Mouse (Mus musculus): Measurements from ENCODE around the gene Stard5. TPM values are rescaled to one million over a fixed set of nuclear protein-coding genes. Genes with fewer than 3 reads are reported as not detected.

The Stard5 gene
- polyA plus RNA-seq, 1 experiment: 88.2 TPM

DNA sequence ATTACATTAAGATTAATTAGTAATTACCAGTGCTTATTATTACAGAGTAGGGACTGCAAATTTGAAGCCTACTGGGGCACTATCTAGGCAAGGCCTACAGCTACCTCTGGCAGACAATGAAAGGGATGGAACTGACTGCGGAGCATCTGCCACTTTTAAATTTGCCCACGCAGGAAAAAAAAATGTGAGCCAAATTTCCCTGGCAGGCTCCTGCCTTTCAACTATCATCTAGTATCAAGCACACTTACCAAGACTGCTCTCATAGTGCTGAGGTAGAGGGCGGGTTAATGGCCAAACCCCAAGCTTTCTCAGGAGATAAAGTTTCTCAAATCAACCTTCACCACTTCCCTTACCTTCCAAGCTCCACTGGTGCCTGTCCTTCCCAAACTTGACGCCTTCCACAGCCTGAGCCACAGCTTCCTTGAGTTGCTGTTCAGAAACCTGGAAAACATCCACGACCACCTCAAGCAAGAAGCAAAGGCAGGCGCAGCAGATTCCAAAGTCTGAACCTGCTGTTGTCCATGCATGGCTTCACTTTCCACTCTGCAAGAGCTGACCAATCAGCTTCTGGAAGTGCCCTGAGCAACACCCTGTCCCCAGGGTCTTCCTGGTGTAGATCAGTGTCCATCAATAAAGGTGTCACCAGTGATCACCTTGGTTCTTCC is 31.1 kb downstream of the Stard5 start:
- Histone ChIP-seq H3K4me1 (ENCODE audit: control insufficient read depth, insufficient read depth, low read length) (no peaks in the 10 kb centered on the region), H3K36me3 (ENCODE audit: control insufficient read depth, insufficient read depth, low read length) (no peaks in the 10 kb centered on the region), H3K27ac (ENCODE audit: insufficient read depth, low read depth, low read length) (no peak overlapping the region), H3K4me3 (ENCODE audit: insufficient read depth, low read depth, low read length) (no peak overlapping the region), H3K27me3 (replicated peaks; ENCODE audit: control insufficient read depth, insufficient read depth, low read length) (no peaks in the 10 kb centered on the region)
- TF ChIP-seq POLR2A (IDR thresholded peaks at IDR 0.05; ENCODE audit: low read depth, low read length) (no peak), CTCF (conservative IDR thresholded peaks at IDR 0.05; ENCODE audit: insufficient read depth, insufficient read length, low read depth, low read length) (no peak)
- 58% methylated on average over 6 of the region's 6 CpGs for WGBS
- DNase-seq: peak; percentile 55

DNA sequence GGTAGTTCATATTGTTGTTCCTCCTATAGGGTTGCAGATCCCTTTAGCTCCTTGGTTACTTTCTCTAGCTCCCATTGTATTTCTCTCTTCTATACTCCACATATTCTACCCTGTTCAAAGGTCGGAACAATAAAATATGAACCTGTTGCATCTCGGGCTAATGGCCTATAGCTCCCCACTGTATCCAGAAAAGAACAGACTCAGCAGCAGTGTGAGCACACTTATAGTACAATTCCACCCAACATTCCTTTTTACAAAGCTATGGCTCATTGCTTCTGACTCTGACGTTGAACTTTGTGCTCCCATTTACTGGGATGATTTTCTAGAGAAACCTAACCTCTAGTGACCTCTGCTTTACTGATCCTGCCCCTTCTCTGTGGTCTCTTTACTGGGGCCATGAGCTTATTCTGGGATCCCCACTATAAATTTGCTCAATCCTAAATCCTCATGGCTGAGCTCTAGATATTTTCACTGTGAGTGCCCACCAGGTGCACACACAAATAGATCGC is 34.4 kb downstream of the Stard5 start:
- DNase-seq: peak; percentile 66

DNA sequence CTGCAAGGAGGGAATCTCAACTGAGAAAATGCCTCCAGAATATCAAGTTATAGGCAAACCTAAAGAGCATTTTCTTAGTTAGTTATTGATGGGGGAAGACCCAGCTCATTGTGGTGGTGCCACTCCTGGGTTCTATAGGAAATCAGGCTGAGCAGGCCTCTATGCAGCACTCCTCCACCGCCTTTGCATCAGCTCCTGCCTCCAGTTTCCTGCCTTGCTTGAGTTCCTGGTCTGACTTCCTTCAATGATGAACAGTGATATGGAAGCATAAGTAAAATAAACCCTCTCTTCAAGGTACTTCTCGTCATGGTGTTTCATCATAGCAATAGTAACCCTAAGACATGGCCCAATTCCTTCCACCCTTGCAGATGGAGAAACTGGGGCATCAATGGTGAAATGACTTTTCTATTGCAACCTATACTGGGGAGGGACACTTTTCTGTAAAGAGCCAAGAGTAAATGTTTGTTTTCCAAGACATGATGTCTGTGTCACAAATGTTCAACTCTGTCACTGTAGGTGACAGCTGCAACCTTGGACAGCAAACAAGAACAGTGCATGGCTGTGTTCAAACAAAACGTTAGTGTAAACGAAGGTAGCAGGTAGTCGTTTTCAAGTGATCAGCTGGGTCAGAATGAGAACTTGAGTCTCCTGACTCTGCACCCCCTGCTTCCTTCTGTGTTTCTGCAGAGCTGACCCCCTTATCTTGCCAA is 36.3 kb downstream of the Stard5 start:
- Histone ChIP-seq H3K4me1 (ENCODE audit: control insufficient read depth, insufficient read depth, low read length) (no peaks in the 10 kb centered on the region), H3K4me3 (ENCODE audit: insufficient read depth, low read depth, low read length) (no peak overlapping the region), H3K27ac (ENCODE audit: insufficient read depth, low read depth, low read length) (no peak overlapping the region), H3K27me3 (replicated peaks; ENCODE audit: control insufficient read depth, insufficient read depth, low read length) (no peaks in the 10 kb centered on the region), H3K36me3 (ENCODE audit: control insufficient read depth, insufficient read depth, low read length) (no peaks in the 10 kb centered on the region)
- WGBS: 87% methylated on average over 5 of the region's 5 CpGs
- TF ChIP-seq CTCF (conservative IDR thresholded peaks at IDR 0.05; ENCODE audit: insufficient read depth, insufficient read length, low read depth, low read length) (no peak), POLR2A (IDR thresholded peaks at IDR 0.05; ENCODE audit: low read depth, low read length) (no peak)
- no peak for DNase-seq

More for the DNA sequence above, 34.4 kb downstream of the Stard5 start:
- H3K36me3 ChIP-seq (ENCODE audit: control insufficient read depth, insufficient read depth, low read length): no peaks in the 10 kb centered on the region
- H3K4me3 ChIP-seq (ENCODE audit: insufficient read depth, low read depth, low read length): no peak overlapping the region
- no peaks in the 10 kb centered on the region for H3K4me1 ChIP-seq (ENCODE audit: control insufficient read depth, insufficient read depth, low read length)
- no peak for TF ChIP-seq POLR2A (IDR thresholded peaks at IDR 0.05; ENCODE audit: low read depth, low read length)
- no peak for TF ChIP-seq CTCF (conservative IDR thresholded peaks at IDR 0.05; ENCODE audit: insufficient read depth, insufficient read length, low read depth, low read length)
- no peaks in the 10 kb centered on the region for H3K27me3 ChIP-seq (replicated peaks; ENCODE audit: control insufficient read depth, insufficient read depth, low read length)
- H3K27ac ChIP-seq (ENCODE audit: insufficient read depth, low read depth, low read length): no peak overlapping the region
- WGBS: 59% methylated on average over 4 of the region's 4 CpGs

DNA sequence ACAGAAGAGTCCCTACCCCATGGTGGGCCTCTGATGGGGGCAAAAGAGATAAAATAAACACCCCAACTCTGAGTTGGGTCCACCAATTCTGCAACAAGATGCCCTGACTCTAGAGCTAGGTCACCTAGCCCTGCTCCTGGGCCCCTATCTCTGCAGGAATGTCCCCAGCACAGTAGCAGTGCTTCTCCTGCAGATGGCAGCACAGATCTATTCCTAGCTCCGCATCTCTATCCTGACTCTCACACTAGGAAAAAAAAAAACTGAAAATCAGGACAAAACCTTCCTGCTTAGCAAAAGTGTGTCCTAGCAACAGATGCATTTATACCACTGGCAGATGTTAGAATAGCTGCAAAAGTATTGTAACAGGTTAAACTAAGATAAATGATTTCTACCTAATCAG is 37.0 kb downstream of the Stard5 start:
- DNase-seq: peak; percentile 64

GRCm38 (mm10) chr7:83671573-83671972 is 39.8 kb downstream of the Stard5 start:
- no peak for TF ChIP-seq POLR2A (IDR thresholded peaks at IDR 0.05; ENCODE audit: low read depth, low read length)
- TF ChIP-seq CTCF (conservative IDR thresholded peaks at IDR 0.05; ENCODE audit: insufficient read depth, insufficient read length, low read depth, low read length): no peak
- Histone ChIP-seq H3K36me3 (ENCODE audit: control insufficient read depth, insufficient read depth, low read length) (no peaks in the 10 kb centered on the region), H3K4me3 (ENCODE audit: insufficient read depth, low read depth, low read length) (no peak overlapping the region), H3K27ac (ENCODE audit: insufficient read depth, low read depth, low read length) (no peak overlapping the region), H3K4me1 (ENCODE audit: control insufficient read depth, insufficient read depth, low read length) (no peaks in the 10 kb centered on the region), H3K27me3 (replicated peaks; ENCODE audit: control insufficient read depth, insufficient read depth, low read length) (no peaks in the 10 kb centered on the region)
- 85% methylated on average over 6 of the region's 6 CpGs for WGBS
- DNase-seq: no peak

More for the DNA sequence above, 37.0 kb downstream of the Stard5 start:
- Histone ChIP-seq H3K4me3 (ENCODE audit: insufficient read depth, low read depth, low read length) (no peak overlapping the region), H3K4me1 (ENCODE audit: control insufficient read depth, insufficient read depth, low read length) (no peaks in the 10 kb centered on the region), H3K27me3 (replicated peaks; ENCODE audit: control insufficient read depth, insufficient read depth, low read length) (no peaks in the 10 kb centered on the region), H3K36me3 (ENCODE audit: control insufficient read depth, insufficient read depth, low read length) (no peaks in the 10 kb centered on the region), H3K27ac (ENCODE audit: insufficient read depth, low read depth, low read length) (no peak overlapping the region)
- 21% methylated on average over 1 of the region's 1 CpGs for WGBS
- TF ChIP-seq POLR2A (IDR thresholded peaks at IDR 0.05; ENCODE audit: low read depth, low read length) (no peak), CTCF (conservative IDR thresholded peaks at IDR 0.05; ENCODE audit: insufficient read depth, insufficient read length, low read depth, low read length) (peak; percentile 83)

DNA sequence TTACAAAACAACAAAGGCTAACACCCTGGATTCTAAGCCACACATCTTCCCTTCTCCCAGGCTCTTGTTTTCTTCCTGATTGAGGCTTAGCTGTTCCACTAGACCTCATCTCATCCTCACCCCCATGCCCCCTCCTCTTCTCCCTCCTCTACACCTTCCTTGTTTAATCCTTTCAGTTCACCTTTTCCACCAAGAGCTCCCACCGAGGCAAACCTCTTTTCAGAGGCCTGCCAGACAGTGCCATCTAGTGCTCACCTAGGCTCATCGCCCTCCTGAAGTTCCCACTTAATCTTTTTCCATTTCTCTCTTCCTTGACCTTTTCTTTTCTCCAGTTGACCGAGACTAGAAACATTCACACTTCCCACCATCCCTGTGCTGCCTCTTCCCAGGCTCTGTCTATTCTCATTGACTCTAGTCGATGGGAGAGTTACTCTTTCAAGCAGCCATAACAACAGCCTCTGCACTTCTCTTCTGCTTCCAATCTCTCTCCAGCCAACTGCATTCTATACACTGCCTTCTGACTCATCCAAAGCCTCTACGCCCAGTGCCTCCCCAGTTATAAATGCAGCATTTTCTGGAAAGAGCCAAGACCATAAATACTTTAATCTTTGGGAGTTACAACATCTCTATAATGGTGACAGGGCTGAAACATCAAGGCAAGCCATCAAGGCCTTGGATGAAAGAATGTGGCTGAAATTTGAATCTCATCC is 43.9 kb downstream of the Stard5 start:
- no peak overlapping the region for H3K4me3 ChIP-seq (ENCODE audit: insufficient read depth, low read depth, low read length)
- 35% methylated on average over 5 of the region's 5 CpGs for WGBS
- no peaks in the 10 kb centered on the region for H3K4me1 ChIP-seq (ENCODE audit: control insufficient read depth, insufficient read depth, low read length)
- no peaks in the 10 kb centered on the region for H3K27me3 ChIP-seq (replicated peaks; ENCODE audit: control insufficient read depth, insufficient read depth, low read length)
- no peak for TF ChIP-seq POLR2A (IDR thresholded peaks at IDR 0.05; ENCODE audit: low read depth, low read length)
- TF ChIP-seq CTCF (conservative IDR thresholded peaks at IDR 0.05; ENCODE audit: insufficient read depth, insufficient read length, low read depth, low read length): peak; percentile 89
- H3K27ac ChIP-seq (ENCODE audit: insufficient read depth, low read depth, low read length): no peak overlapping the region
- H3K36me3 ChIP-seq (ENCODE audit: control insufficient read depth, insufficient read depth, low read length): no peaks in the 10 kb centered on the region
- peak; percentile 44 for DNase-seq

GRCm38 (mm10) chr7:83677296-83677695 is 45.5 kb downstream of the Stard5 start:
- 72% methylated on average over 3 of the region's 3 CpGs for WGBS
- DNase-seq: no peak
- no peak overlapping the region for H3K4me3 ChIP-seq (ENCODE audit: insufficient read depth, low read depth, low read length)
- no peak for TF ChIP-seq CTCF (conservative IDR thresholded peaks at IDR 0.05; ENCODE audit: insufficient read depth, insufficient read length, low read depth, low read length)
- TF ChIP-seq POLR2A (IDR thresholded peaks at IDR 0.05; ENCODE audit: low read depth, low read length): no peak
- H3K36me3 ChIP-seq (ENCODE audit: control insufficient read depth, insufficient read depth, low read length): no peaks in the 10 kb centered on the region
- no peaks in the 10 kb centered on the region for H3K4me1 ChIP-seq (ENCODE audit: control insufficient read depth, insufficient read depth, low read length)
- no peaks in the 10 kb centered on the region for H3K27me3 ChIP-seq (replicated peaks; ENCODE audit: control insufficient read depth, insufficient read depth, low read length)
- no peak overlapping the region for H3K27ac ChIP-seq (ENCODE audit: insufficient read depth, low read depth, low read length)
